Mouse (Mus musculus): Measurements from ENCODE around the gene Kpna3. TPM values are rescaled to one million over a fixed set of nuclear protein-coding genes. Genes with fewer than 3 reads are reported as not detected.

The Kpna3 gene
- polyA plus RNA-seq (2012; rRNA removed): 0.79 and 1.4 TPM in 2 replicates

- peaks cover 2% of the 10 kb centered on the region; the same call in 1 of the 2 replicates for H3K4me1 ChIP-seq (ENCODE audit: control insufficient read depth, insufficient read depth, insufficient read length, low read length)
- under 1% methylated on average over 85 of the region's 85 CpGs for WGBS
These were observed at the start of gene Kpna3 for GRCm38 (mm10) chr14:61439661-61440559. Kpna3 (minus strand) TSS chr14:61439874.

DNA sequence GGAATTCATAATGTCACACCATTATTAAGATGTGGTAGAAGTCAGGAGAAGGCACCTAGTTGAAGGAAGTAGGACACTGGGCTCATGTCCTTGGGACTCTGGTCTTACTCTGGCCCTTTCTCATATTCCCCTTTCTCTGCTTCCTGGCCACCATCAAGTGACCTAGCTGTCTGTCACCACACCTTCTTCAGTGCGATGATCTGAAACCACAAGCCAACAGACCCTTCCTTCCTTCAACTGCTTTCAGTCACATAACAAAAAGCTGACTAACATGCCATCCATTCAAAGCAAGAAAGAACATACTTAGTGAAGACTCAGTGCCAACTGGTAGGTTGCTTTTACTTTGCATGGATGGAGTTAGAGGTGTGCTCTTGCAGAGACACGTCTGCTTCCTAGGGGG lies 20.7 kb upstream of the Kpna3 start:
- Histone ChIP-seq H3K4me1 (ENCODE audit: control insufficient read depth, insufficient read depth, insufficient read length, low read length) (no peaks in the 10 kb centered on the region), H3K36me3 (ENCODE audit: control insufficient read depth, insufficient read depth, low read length) (no peaks in the 10 kb centered on the region), H3K27ac (ENCODE audit: insufficient read depth, low read depth, low read length) (no peak overlapping the region), H3K4me3 (ENCODE audit: low read depth, low read length) (no peak overlapping the region), H3K27me3 (ENCODE audit: control insufficient read depth, insufficient read depth, low read length) (no peaks in the 10 kb centered on the region)
- 75% methylated on average over 2 of the region's 2 CpGs for WGBS
- TF ChIP-seq CTCF (IDR thresholded peaks at IDR 0.05; ENCODE audit: extremely low read depth, insufficient read length, insufficient replicate concordance, low read depth, low read length) (no peak), POLR2A (IDR thresholded peaks at IDR 0.05; ENCODE audit: low read depth, low read length) (no peak)

More at GRCm38 (mm10) chr14:61439661-61440559, at the start of gene Kpna3:
- no peak for TF ChIP-seq CTCF (IDR thresholded peaks at IDR 0.05; ENCODE audit: extremely low read depth, insufficient read length, insufficient replicate concordance, low read depth, low read length)
- peak; percentile 81 for TF ChIP-seq POLR2A (IDR thresholded peaks at IDR 0.05; ENCODE audit: low read depth, low read length)
- peak within 1 kb of the TSS; percentile 97 for H3K4me3 ChIP-seq (ENCODE audit: low read depth, low read length)
- H3K27ac ChIP-seq (ENCODE audit: insufficient read depth, low read depth, low read length): peak within 1 kb of the TSS; percentile 67
- no peaks in the 10 kb centered on the region for H3K27me3 ChIP-seq (ENCODE audit: control insufficient read depth, insufficient read depth, low read length)
- no peaks in the 10 kb centered on the region for H3K36me3 ChIP-seq (ENCODE audit: control insufficient read depth, insufficient read depth, low read length)

DNA sequence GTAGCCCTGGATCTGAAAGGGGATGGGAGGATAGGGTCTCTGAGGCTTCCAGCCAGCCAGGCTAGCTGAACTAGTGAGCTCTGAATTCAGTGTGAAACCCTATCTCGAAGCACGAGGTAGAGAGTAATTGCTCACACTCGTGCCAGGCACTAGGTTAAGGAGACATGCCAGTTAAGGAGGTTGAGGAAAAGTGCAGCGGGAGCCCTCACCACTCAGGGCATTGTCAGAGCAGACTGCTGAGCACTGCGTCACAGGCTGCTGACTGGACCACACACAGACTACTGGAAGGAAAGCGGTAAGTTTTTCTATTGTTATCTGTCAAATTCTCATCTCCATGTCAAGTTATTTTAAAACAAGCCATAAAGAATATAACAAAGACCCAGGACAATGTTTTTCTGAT lies 17.8 kb upstream of the Kpna3 start:
- Histone ChIP-seq H3K27ac (ENCODE audit: insufficient read depth, low read depth, low read length) (no peak overlapping the region), H3K36me3 (ENCODE audit: control insufficient read depth, insufficient read depth, low read length) (no peaks in the 10 kb centered on the region), H3K27me3 (ENCODE audit: control insufficient read depth, insufficient read depth, low read length) (no peaks in the 10 kb centered on the region), H3K4me3 (ENCODE audit: low read depth, low read length) (no peak overlapping the region), H3K4me1 (ENCODE audit: control insufficient read depth, insufficient read depth, insufficient read length, low read length) (no peaks in the 10 kb centered on the region)
- 65% methylated on average over 6 of the region's 6 CpGs for WGBS
- no peak for TF ChIP-seq CTCF (IDR thresholded peaks at IDR 0.05; ENCODE audit: extremely low read depth, insufficient read length, insufficient replicate concordance, low read depth, low read length)
- no peak for TF ChIP-seq POLR2A (IDR thresholded peaks at IDR 0.05; ENCODE audit: low read depth, low read length)

DNA sequence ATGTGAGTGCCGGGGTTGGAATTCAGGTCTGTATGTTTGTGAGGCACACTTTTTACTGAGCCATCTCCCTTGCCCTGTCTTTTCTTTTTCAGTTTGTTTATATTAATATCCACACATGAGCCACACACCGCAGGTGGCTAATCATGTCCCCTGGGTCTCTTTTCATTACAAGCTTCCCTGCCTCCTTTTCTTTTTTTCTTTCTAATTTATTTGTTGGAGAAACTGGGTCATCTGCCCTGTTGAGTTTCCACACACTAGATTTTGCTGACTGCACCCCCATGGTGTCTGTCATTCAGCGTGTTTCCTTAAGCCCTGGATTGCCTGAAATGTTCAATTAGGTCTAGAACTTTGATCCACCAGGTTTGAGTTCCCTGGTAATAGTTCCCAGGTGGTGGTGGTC lies 15.9 kb upstream of the Kpna3 start:
- Histone ChIP-seq H3K4me1 (ENCODE audit: control insufficient read depth, insufficient read depth, insufficient read length, low read length) (no peaks in the 10 kb centered on the region), H3K4me3 (ENCODE audit: low read depth, low read length) (no peak overlapping the region), H3K27me3 (ENCODE audit: control insufficient read depth, insufficient read depth, low read length) (no peaks in the 10 kb centered on the region), H3K36me3 (ENCODE audit: control insufficient read depth, insufficient read depth, low read length) (no peaks in the 10 kb centered on the region), H3K27ac (ENCODE audit: insufficient read depth, low read depth, low read length) (no peak overlapping the region)
- TF ChIP-seq POLR2A (IDR thresholded peaks at IDR 0.05; ENCODE audit: low read depth, low read length): no peak
- TF ChIP-seq CTCF (IDR thresholded peaks at IDR 0.05; ENCODE audit: extremely low read depth, insufficient read length, insufficient replicate concordance, low read depth, low read length): no peak
- 82% methylated on average over 3 of the region's 3 CpGs for WGBS

GRCm38 (mm10) chr14:61453032-61453431 lies 13.4 kb upstream of the Kpna3 start:
- TF ChIP-seq CTCF (IDR thresholded peaks at IDR 0.05; ENCODE audit: extremely low read depth, insufficient read length, insufficient replicate concordance, low read depth, low read length): no peak
- no peaks in the 10 kb centered on the region for H3K4me1 ChIP-seq (ENCODE audit: control insufficient read depth, insufficient read depth, insufficient read length, low read length)
- H3K27me3 ChIP-seq (ENCODE audit: control insufficient read depth, insufficient read depth, low read length): no peaks in the 10 kb centered on the region
- H3K36me3 ChIP-seq (ENCODE audit: control insufficient read depth, insufficient read depth, low read length): no peaks in the 10 kb centered on the region
- H3K27ac ChIP-seq (ENCODE audit: insufficient read depth, low read depth, low read length): no peak overlapping the region
- no peak overlapping the region for H3K4me3 ChIP-seq (ENCODE audit: low read depth, low read length)
- 86% methylated on average over 4 of the region's 4 CpGs for WGBS

DNA sequence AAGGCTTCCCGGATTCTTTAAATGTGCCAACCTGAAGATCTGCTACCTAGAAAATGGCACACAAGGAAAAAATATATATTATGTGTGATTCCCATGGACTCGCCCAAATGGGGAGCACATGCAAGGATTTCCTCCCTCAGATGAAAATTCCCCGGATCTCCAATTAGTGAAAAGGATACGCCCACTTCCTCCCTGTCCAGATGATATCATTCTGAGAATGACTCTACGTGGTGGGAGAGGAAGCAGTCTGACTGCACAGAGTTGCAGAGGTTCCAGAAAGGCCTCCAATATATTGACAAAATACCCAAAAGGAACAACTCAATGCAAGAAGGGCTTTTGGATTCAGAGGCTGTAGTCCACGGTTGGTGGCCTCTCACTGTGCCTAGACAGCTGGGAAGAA lies 12.8 kb upstream of the Kpna3 start:
- Histone ChIP-seq H3K36me3 (ENCODE audit: control insufficient read depth, insufficient read depth, low read length) (no peaks in the 10 kb centered on the region), H3K4me1 (ENCODE audit: control insufficient read depth, insufficient read depth, insufficient read length, low read length) (no peaks in the 10 kb centered on the region), H3K4me3 (ENCODE audit: low read depth, low read length) (no peak overlapping the region), H3K27me3 (ENCODE audit: control insufficient read depth, insufficient read depth, low read length) (no peaks in the 10 kb centered on the region), H3K27ac (ENCODE audit: insufficient read depth, low read depth, low read length) (no peak overlapping the region)
- no peak for TF ChIP-seq POLR2A (IDR thresholded peaks at IDR 0.05; ENCODE audit: low read depth, low read length)
- TF ChIP-seq CTCF (IDR thresholded peaks at IDR 0.05; ENCODE audit: extremely low read depth, insufficient read length, insufficient replicate concordance, low read depth, low read length): no peak
- whole genome bisulfite sequencing: 45% methylated on average over 6 of the region's 6 CpGs

- H3K27me3 ChIP-seq (ENCODE audit: control insufficient read depth, insufficient read depth, low read length): no peaks in the 10 kb centered on the region
- H3K36me3 ChIP-seq (ENCODE audit: control insufficient read depth, insufficient read depth, low read length): no peaks in the 10 kb centered on the region
- H3K27ac ChIP-seq (ENCODE audit: insufficient read depth, low read depth, low read length): no peak overlapping the region
- 83% methylated on average over 6 of the region's 6 CpGs for WGBS
- TF ChIP-seq CTCF (IDR thresholded peaks at IDR 0.05; ENCODE audit: extremely low read depth, insufficient read length, insufficient replicate concordance, low read depth, low read length): no peak
- TF ChIP-seq POLR2A (IDR thresholded peaks at IDR 0.05; ENCODE audit: low read depth, low read length): no peak
- H3K4me3 ChIP-seq (ENCODE audit: low read depth, low read length): no peak overlapping the region
- no peaks in the 10 kb centered on the region for H3K4me1 ChIP-seq (ENCODE audit: control insufficient read depth, insufficient read depth, insufficient read length, low read length)
These were observed 8.1 kb upstream of the Kpna3 start for GRCm38 (mm10) chr14:61447775-61448174.
